Mouse (Mus musculus) testis, adult 2 months (tissue): ENCODE data around the gene Lmcd1.

Experiments
- CTCF ChIP-seq: fragments of 200-500 bp; IDR thresholded peaks from 2 replicates; pipeline ENCODE4 v1.5.1; 2012; ENCODE audit warnings: low read depth, mild to moderate bottlenecking, inconsistent platforms, low read length, moderate library complexity; ENCODE audit not compliant: control insufficient read depth, insufficient read depth, insufficient replicate concordance
- POLR2A ChIP-seq: fragments of 200-500 bp; IDR thresholded peaks from 2 replicates; pipeline ENCODE4 v1.6.1; 2012; ENCODE audit warnings: low read depth, mild to moderate bottlenecking, inconsistent platforms, low read length, moderate library complexity; ENCODE audit not compliant: control insufficient read depth

DNA sequence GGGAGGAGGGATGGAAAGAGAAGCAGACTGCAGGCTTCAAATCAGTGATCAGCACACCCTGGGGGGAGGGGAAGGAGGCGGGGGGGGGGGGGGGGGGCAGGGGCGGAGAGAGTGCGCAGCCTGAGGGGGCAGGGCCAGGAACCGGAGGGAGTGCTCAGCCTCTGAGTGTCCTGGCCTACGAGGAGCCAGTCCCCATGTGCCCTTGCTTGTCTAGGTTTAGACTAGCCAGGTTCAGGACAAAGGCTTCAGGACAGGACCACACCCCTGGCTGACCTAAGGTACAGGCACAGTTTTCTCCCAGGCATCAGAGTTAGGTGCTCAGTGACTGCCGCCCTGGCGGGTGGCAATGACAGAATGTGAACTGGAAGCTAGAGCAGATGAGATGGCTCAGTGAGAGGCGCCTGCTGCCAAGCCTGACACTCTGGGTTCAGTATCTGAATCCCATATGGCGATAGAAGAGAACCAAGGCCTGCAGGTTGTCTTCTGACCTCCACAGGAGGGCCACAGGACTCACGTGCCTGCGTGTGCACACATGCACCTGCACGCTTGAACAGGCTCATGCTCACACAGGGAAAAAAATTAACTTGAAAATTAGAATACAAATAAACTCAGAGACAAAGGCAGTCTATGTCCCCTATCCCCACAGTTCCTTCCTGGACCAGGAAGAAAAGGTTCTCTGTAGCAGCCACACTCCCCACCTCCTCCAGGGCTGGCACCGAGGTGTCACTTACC, 102.3 kb downstream of the Lmcd1 start:
- no peak for TF ChIP-seq CTCF
- no peak for TF ChIP-seq POLR2A
